Mouse (Mus musculus) cerebellum, adult 2 months (tissue): ENCODE data around the gene 6430628N08Rik.

ENCODE experiments used
- CTCF ChIP-seq: fragments of 200-500 bp; IDR thresholded peaks from 2 replicates; pipeline ENCODE4 v1.5.1; 2011; ENCODE audit warnings: low read depth, mild to moderate bottlenecking, control low read depth, low read length, moderate library complexity, borderline replicate concordance; ENCODE audit not compliant: insufficient read depth
- POLR2A ChIP-seq: fragments of 200-500 bp; IDR thresholded peaks from 2 replicates; pipeline ENCODE4 v1.6.1; 2011; ENCODE audit warnings: low read length, control low read depth, borderline replicate concordance; ENCODE audit not compliant: insufficient read depth

- TF ChIP-seq CTCF (no peak), POLR2A (no peak)
Observed at GRCm38 (mm10) chr4:115897901-115898631, 7.6 kb downstream of the 6430628N08Rik start.
